Mouse (Mus musculus): ENCODE measurements around the gene Olfr237-ps1.
"Not testable (repeated sequence)": the region's sequence is repeated elsewhere in the genome, so short reads cannot be mapped to it uniquely, and the experiment has no call there.

Gene Olfr237-ps1

DNA sequence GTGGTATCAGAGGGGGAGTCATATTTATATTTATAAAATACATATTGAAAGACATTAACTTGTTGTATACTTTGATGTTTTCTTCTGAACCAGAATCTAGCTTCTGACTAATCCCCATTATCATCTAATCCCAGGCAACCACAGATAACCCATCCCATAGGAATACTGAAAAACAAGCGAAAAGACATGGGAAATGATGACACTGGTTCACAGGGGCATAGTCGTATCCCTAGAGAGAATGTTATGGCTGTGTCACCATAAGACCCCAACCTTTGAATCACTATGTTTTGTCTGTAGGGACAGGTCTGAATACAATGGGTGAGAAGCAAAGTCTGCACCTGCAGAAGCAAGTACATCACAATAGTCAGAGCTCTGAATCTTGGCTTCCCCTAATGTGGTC is at the start of gene Olfr237-ps1:
Gene Olfr237-ps1 (plus strand): TSS at position 301 of the 400 bp plus-strand sequence.
- not testable (repeated sequence) for DNase-seq (ENCODE audit: low spot score)

DNA sequence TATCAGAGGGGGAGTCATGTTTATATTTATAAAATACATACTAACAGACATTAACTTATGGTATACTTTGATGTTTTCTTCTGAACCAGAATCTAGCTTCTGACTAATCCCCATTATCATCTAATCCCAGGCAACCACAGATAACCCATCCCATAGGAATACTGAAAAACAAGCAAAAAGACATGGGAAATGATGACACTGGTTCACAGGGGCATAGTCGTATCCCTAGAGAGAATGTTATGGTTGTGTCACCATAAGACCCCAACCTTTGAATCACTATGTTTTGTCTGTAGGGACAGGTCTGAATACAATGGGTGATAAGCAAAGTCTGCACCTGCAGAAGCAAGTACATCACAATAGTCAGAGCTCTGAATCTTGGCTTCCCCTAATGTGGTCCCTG is 40.3 kb upstream of the Olfr237-ps1 start, which contains the start of gene Olfr441:
Gene Olfr441 (plus strand): TSS at position 301 of the 400 bp plus-strand sequence.
- not testable (repeated sequence) for DNase-seq (ENCODE audit: low spot score)

DNA sequence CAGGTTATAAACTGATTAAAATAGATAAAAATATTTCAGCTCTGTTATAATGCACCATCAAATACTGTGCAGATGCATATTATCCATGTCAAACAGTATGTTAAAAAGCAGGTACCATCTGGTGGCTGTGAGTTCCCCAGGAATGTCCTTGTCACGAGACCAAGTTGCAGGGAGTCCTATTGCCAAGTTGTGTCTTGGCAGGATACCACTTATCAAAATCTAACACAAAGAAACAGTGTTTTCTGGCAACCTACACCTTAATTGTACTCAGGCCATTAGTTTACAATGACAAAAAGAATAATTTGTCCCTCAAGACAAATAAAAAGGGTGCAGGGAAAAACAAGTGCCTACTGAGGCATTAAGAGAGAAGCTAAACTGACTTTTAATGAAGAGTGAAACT is 13.1 kb downstream of the Olfr237-ps1 start:
- DNase-seq (ENCODE audit: low spot score) = no peak

DNA sequence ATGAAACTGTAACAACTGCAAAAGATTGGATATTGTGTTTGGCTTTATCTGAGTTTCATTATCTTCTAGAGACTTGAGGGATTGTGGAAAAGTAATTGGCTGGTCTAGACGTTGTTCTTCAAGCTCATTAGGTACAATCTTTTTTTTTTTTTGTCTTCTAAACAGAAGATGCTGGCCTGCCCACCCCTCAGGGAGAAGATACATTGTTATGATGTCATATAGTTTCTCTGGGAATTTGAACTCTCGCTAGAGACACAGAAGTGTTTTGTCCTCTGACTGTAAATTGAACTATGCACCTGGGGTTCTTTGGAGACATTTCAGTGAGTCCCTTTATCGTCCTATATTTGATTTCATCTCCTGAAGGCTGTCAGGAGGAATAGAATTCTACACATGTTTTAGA is 16.6 kb downstream of the Olfr237-ps1 start, which contains the start of gene Olfr437:
Gene Olfr437 (plus strand): TSS at position 301 of the 400 bp plus-strand sequence.
- DNase-seq (ENCODE audit: low spot score) = no peak

DNA sequence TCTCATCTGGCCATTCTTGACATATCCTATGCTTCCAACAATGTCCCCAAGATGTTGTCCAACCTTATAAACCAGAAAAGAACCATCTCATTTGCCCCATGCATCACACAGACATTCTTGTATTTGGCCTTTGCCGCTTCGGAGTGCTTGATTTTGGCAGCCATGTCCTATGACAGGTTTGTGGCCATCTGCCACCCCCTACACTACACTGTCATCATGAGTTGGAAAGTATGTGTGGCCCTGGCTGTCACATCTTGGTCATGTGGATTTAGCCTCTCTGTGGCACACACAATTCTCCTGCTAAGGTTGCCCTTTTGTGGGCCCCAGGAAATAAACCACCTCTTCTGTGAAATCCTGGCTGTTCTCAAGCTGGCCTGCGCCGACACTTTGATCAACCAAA is 20.9 kb downstream of the Olfr237-ps1 start:
- no peak for DNase-seq (ENCODE audit: low spot score)

DNA sequence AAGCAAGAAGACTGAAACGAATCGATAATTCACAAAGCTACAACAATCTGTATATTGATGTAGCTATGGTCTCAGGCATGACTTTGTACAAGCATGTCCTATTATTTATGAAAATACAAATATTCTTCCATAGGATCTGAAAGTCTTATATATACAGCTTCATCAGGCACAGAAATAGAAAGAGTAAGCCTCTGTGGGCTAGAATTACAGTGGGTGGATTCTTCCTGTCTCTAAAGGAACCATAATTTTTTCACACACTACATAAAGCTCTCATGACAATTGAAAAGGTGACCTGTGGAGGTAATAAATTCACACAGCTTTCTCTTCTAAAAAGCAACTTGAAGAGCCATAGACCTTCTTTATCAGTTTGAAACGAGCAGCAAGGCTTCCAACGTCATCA is 25.5 kb downstream of the Olfr237-ps1 start, which contains the start of gene Olfr13:
Gene Olfr13 (plus strand): TSS at position 301 of the 400 bp plus-strand sequence.
- no peak for DNase-seq (ENCODE audit: low spot score)

DNA sequence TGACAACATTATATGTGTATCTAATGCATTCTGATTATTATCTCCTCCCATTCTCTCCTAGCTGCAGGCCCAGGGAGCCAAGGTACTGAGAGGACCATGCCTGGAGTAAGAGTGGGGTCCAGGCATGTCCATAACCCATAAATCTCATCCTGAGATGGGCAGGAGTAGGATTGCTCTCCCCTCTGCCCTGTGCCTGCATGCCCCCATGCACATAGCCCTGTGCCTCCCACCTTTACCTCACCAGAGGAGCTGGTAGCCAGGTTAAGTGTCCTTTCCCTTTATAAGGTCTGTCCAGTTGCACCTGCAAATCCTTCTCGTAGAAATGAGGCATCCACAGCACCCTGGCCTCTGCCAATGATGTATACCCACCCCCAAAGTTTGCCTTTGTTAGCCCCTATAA is 31.8 kb downstream of the Olfr237-ps1 start:
- no peak for DNase-seq (ENCODE audit: low spot score)

DNA sequence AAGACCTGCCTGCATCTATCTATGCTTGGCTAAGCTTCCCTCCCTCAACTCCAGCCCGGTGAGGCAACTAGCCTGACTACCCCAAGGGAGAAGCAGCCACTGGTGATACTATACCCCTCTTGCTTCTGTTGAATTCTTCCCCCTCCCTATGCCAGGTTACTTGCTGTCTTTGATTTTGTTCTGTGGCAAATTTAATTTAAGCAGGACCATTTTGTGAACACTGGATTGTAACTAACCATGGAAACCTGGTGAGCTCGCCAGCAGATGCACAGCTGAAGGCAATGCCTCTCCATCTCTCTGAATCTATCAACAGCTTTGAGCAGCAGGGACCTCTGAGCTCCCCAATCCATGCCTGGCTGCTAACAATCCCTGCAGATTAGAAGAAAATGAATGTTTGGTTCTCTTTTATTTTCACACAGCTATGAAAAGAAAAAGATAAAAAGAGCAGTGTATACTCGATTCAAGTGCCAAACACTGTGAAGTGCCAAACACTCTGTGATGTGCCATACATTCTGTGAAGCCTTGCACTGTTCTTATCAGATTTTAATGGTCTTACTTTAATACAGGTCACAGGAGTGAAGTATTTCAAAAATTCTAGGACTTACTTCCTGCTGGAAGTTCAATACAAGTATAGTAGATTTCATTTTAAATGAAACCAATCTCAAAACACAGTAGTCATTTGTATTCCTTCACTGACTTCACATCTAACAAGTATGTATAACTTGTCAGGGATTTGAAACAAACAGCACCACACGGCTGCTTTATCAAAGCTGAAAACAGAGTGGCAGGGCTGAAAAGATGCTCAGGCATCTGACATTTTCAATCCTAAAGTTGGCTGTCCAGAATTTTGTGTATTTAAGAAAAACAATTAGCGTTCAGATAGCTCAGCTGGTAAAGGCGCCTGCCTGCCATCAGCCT is 32.5 kb downstream of the Olfr237-ps1 start:
- no peak for DNase-seq (ENCODE audit: low spot score)

DNA sequence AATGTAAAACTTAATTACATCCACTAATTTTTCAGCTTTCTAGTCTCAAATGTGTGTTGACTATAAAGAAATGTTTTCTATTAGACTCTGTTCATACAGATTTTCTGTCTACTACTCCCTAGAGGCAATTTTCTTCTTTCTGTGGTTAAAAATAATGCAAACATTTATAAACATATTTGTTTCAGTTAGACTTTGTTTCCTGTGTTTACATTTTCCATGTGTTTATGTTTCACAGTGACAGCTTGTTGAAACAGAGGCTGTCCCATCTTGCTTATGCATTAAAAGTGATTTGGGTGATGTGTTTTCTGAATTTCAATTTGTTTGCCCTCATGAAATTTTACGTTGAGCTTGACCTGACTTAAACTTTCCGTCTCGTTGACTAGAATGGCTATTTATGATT is 44.6 kb downstream of the Olfr237-ps1 start:
- no peak for DNase-seq (ENCODE audit: low spot score)

DNA sequence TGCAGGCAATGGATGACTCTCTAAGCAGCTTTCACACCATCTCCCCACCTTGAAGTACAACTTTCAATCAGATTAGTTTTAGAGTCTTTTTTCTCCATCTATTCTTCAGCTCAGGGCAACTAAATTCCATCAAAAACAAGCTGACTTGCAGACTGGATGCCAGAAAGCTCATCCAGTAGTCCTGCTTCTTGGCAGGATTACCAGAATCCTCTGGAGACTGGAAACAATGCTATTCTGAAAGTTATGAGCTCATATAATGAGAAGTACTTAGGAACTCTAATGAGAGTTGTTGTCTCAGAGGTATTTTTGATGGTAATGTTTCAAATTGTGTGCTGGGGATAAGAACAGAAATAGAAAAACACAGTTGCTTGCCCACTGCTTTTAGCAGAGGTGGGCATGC is 50.4 kb downstream of the Olfr237-ps1 start, which contains the start of gene Olfr435:
Gene Olfr435 (plus strand): TSS at position 366 of the 400 bp plus-strand sequence.
- DNase-seq (ENCODE audit: low spot score) = no peak

DNA sequence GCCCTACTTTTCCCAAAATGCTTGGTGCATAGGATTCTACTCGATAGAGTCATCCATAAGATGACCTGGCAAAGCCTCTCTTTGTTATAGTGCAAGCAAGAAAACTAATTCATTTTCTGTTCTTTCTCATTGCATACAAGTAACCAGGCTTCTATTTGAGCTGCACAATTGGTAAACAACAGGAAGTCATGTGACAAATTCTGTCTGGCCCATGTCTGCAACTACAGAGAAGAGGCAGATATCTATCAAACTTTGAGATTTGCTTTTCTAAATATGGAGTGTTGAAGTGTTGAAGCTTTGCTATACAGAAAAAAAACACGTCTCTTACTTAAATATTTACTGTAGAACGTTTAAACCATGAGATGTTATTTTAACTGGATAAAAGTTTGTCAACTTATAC is 51.7 kb downstream of the Olfr237-ps1 start:
- no peak for DNase-seq (ENCODE audit: low spot score)

DNA sequence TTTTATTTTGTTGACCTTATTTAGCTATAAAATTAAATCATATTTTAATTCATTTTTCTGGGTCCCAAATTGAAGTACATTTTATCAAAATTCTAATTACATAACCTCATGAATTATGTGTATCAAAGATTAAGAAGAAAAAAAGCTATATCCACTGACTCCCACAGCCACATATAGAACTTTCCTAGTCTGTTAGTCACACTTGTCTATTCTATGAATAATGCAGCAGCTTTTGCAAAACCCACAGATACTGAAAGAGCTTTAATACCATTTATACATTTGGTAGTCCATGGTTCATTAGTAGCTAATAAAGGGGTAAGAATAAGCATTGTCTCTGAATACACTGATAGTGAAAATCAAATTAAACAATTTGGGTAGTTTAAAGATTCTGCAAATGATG is 56.4 kb downstream of the Olfr237-ps1 start:
- no peak for DNase-seq (ENCODE audit: low spot score)

DNA sequence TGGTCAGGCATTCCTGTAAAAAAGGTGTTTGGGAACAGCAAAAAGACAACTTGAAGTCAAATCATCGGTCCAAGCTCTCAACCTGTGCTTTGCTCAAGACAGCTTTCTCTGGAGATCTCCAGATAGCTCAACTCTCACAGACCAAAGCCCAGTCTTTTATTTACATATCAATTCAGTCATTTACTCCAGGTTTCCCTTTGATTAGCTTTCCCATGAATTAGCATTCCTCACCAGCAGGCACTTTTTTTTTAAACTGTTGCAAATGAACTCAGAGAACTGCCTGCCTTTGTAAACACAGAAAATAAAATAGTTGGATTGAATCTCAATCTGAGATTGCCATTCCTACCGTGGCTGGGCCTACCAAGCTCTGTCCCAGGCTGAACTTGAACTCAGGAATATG is 59.0 kb downstream of the Olfr237-ps1 start:
- DNase-seq (ENCODE audit: low spot score) = no peak
